Mouse (Mus musculus): Measurements from ENCODE around the gene Zdhhc1.

Gene Zdhhc1

DNA sequence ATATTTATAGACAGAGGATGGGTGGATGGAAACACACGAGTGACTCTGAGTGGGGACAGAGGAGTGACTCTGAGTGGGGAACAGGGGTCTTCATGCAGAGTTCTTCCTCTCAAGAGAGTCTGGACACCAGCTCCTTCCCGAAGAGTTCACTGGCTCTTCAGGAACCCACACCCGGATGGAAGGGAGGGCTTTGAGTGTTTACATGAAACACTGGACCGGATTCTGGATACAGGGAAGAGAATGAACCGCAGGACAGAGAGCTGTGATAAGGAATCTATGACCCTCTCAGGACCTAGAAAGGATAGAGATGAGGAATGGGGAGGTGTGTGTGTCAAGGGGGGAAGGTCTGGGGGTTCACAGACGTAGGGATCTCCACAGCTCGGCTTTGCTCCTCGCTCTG, 20.6 kb upstream of the Zdhhc1 start:
- DNase-seq (ENCODE audit: low read depth): no peak

DNA sequence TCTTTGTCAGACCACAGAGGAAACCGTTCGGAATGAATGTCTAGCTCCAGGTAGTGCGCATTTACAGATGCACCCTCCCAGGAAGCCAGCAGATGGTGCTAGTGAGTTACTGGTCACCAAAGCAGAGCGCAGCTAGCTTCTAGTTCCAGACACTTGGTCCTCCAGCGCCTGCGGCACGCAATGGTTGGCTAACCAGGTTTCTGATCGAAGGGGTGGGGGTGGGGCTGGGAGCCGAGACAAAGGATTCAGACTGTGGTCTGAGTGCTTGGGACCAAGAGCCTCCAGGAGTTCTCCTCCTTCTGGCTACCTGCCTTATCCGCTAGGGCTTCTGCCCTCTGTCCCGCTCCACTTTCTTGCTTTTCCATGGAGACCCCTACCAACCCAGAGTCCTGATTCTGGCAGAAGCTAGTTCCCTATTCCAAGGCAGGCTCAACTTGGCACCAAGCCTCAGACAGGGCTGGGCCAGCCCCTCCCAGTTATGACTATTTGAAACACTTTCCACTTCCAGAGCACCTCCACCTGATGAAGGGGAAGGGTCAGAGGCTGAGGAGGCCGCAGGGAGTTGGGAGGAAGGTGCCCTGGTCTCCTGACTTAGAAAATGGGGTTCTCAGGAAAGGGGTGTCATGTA, 19.4 kb upstream of the Zdhhc1 start:
- DNase-seq (ENCODE audit: low read depth): peak; percentile 63

DNA sequence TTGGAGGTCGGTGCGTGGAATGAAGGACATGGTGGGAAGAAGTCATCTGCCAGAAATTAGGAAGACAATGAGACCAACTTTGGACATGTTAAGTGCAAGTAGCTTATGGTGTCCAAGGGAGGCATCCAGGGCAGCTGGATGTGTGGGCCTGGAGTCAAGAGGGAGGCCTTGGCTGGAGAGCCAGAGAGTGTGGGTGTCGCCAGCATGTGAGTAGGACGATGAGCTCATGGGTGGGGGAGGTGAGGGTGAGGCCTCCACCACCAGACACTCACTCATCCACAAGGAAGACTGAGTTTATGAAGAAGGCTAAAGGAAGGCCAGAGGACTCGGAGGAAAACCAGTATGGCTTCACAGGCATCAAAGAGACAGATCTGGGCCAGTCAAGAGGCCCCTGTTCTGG, 18.0 kb upstream of the Zdhhc1 start:
- no peak for DNase-seq (ENCODE audit: low read depth)

DNA sequence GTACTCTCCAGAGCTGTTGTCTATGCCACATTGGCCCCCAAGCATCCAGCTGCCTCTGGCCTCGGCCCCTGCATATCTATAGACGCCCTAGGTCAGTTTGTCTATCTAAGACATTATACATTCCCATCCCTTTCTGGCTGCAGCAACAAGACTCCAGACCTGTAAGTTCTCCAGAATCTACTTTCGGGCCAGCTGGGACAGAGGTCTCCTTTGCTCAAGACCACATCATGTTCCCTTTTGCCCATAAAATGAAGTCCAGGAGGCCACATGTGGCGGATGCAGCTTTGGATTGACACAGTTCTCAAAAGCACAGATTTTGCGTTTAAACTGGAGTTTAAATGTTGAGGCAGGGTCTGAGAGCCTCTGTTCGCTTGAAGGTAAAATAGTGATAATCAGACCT, 17.5 kb upstream of the Zdhhc1 start:
- no peak for DNase-seq (ENCODE audit: low read depth)

DNA sequence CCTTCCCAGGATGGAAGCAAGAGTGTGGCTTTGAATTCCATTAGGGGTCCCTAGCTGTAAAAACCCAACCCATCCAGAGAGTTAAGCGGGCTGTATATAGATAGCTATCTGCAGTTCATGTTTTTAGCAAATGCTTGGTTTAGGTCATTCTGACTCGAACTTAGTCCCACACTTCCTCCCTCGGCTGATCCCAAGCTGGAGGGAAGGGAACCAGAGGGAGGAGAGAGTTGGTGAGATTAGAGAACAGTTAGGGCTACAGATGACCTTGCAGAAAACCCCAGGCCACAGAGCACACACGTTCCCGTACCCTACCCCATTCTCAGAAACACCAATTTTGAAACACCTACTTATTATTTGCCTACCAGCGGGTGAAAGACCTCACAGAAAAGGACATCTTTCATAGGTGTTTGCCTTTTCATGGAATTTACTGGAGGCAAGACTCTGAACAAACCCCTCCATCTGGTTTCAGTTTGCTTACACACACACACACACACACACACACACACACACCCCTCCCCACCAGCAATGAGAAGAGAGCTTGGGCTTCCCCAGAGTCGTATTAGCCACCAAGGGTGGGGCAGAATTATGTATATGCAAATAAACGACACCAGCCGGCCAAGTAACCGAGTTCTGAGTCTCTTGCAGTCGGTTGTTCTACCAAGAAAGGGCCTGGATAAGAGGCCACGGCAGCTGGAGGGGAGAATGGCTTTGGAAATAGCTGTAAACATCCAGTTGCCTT, 13.5 kb upstream of the Zdhhc1 start:
- no peak for DNase-seq (ENCODE audit: low read depth)

DNA sequence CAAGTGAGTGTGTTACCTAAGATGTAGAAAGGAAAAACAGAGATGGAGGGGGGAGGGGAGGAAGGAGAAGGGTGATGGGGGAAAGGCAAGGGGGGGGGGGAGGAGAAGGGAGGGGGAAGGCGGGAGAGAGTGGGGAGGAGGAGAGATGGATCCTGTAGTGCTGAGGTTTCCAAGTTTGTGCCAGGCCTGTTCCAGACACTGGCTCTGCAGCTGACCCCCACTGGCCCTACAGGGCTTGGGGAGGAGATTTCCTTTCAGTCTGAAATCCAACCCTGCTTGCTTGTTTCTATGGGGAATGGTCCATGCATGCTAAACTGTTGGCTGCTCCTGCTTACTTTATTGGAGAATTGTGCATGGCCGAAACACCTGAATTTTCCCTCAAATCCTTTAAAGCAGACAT, 12.1 kb upstream of the Zdhhc1 start:
- DNase-seq (ENCODE audit: low read depth): no peak

DNA sequence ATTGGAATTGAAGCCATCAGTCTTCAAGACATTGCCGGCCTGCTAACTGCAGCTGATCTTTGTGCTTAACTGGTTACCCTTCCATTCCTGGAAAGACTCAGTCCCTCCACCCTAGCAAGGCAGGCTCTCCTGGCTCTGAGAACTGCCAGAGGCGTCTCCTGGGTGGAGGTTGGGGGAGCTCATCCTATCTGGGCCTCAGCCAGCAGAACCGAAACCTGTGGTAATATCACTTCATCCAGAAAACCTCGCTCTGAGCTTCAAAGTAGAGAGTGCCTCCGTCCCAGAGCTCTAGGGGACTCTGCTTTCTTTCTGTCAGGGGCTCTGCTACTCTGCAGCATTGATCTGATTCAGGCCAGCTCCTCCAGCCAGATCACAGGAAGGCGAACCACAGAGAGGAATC, 10.3 kb upstream of the Zdhhc1 start:
- no peak for DNase-seq (ENCODE audit: low read depth)

DNA sequence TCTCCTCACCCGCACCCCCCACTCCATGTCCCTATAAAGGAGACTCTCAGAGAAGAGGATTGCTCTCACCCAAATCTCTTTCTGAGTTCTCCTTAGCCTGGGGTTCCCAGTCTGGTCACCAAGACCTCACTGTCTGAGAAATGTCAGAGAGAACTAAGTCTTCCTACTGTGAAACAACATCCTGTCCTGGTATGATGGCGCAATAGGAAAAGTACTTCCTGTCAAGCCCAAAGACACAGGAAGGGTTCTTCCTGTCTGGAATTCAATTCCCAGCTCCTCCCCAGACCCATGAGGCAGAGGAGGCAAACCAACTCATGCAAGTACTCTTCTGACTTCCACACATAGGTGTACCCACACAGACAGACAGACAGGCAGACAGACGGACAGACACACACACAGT, 7.9 kb upstream of the Zdhhc1 start:
- DNase-seq (ENCODE audit: low read depth): no peak

DNA sequence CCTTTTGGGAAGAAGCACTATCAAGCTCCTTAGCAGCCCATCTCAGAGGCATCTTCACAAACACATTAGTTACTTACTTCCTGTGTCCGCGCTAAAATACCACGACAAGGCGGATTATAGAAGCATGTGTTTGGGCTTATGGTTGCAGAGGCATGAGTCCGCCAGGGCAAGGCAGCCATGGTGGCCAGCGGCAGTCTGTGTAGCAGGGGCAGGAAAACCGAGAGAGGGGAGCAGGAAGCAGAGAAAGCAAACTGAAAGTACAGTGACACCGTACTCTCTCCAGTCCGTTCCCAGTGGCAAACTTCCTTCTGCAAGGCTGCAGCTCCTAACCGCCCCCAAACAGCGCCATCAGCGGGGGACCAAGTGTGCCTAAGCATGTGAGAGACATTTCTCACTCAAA, 3.1 kb upstream of the Zdhhc1 start:
- no peak for DNase-seq (ENCODE audit: low read depth)

DNA sequence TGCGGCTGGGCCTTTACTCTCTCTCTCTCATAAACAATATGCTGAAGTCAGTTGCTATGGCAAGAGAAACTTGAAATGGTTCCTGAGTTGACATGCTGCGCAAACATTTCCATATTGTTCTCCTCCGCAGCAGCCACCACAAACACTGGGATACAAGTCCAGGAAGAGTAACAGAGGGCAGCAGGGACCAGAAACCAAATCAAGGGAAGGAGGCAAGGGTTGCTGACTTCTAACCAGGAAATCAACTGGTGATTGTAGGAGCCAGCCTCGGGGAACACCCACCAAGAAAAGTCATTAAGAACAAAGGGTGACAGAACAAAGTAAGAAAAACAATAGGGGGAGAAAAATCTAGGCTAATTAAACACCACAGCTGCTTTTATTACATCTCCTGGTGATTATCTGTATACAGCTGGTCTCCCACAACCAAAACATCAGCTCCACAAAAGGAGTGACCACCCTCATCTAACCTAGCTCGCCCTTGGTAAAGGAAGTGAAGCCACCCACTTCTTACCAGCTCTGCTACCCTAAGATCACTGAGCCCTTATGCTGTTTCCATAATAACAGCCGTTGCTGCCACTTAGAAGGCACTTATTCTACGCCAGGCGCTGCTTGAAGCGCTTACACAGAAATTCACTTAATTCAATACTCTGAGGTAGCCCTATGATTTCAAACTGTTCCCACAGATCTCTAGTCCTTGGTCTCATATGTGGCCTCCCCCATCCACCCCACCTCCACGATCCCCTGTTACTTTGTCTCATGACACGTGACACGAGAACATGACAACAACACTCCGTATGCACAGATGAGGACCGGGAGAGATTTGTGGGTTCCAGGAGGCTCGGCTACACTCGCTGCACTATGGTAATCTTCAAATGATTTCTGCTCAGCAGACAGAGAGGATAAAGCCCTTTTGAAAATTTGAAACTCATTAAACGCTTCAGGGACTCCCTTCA, 1.1 kb downstream of the Zdhhc1 start:
- DNase-seq (ENCODE audit: low read depth): no peak

DNA sequence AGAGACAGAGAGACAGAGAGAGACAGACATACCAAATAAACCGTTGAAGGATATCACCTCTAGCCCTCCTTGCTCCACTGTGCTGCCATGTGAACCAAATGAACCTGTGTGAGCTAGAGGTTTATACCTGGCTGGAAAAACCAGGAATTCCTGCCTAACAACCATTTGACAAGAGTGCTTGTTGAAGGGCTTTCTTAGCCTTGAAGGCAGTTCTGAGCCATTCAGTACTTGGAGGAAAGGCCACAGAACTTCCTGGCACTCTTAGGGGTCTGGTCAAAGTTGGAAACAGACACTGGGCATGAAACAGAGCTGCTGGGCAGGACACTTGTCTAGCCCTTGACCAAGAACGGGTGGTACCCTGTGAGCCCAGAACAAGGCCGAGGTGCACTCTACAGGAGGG, 2.1 kb downstream of the Zdhhc1 start:
- DNase-seq (ENCODE audit: low read depth): no peak

DNA sequence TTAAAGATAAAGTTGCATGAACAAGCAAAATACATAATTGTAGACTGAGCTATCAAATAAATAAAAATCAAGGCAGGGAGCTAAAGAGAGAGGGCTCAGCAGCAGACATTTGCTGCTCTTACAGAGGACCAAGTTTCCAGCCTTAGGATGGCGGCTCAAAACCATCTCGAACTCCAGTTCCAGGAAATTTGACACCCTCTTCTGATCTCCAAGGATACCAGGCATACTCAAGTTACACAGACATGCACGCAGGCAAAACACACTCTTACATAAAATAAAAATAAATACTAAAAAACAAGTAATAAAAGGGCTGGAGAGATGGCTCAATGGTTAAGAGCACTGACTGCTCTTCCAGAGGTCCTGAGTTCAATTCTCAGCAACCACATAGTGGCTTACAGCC, 3.2 kb downstream of the Zdhhc1 start:
- no peak for DNase-seq (ENCODE audit: low read depth)

DNA sequence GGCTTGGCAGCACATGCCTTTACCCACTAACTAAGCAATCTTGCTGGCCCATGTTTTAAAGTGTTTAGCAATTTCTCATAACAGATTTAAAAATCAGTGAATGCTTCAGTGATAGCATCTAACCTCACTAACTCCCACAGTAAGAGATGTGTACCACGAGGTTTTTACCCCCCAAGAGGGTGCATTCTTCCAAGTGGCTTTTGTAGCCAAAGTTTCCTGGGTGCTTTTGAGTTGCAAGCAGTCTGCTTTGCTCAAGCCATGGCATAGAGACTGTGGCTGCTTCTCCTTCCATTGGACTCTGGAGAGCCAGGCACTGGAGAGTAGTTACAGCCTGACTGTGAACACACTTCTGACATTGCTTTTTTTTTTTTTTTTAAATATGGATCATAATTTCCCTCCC, 7.4 kb downstream of the Zdhhc1 start:
- no peak for DNase-seq (ENCODE audit: low read depth)

DNA sequence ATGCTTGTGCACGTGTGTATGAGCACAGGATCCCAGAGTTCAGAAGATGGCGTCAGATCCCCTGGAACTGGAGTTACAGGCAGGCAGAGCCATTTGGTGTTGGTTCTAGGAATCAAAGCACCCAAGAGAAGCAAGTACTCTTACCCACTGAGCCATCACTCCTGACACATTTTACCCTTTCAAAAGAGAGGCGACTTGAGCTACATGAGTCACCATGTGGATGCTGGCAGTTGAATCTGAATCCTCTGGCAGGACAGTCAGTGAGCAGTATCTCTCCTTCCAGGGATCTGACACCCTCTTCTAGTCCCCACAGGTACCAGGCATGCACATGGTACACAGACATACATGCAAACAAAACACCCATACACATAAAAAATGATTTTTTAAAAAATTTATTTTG, 8.6 kb downstream of the Zdhhc1 start:
- DNase-seq (ENCODE audit: low read depth): no peak

DNA sequence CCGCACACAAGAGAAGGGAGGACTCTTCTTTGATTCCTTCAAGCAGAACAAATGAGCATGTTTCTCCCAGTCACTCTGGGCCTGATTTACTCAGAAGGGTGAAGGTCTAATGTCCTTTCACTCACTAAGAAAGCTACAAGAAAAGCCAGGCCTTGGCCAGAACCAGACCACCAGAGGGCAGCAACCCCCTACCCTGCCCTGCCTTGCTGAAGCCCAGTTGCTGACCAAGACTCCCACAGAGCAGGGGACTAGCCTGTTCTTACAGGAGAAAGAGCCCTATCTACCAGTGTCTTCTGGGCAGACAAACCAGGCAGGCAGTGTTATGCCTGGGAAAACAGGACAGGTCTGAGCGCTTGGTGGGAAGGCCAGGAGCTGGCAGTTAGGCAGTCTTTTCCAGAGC, 12.3 kb downstream of the Zdhhc1 start:
- DNase-seq (ENCODE audit: low read depth): no peak

DNA sequence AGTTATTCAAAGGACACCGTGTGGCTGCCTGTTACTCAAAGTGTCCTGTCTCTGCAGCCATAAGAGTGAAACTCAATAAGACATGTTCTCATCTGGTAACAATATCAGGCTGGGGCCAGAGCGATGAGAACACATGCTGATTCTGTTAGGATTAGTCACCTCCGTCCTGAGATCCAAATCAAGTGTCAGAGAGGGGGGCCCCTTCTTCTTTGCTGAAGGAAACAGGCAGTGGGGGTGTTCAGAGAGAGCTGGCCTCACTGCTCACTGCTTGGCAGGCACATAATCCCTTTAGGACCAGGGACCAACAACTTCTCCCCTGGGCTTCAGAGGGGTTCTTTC, 12.7 kb downstream of the Zdhhc1 start:
- DNase-seq (ENCODE audit: low read depth): no peak

DNA sequence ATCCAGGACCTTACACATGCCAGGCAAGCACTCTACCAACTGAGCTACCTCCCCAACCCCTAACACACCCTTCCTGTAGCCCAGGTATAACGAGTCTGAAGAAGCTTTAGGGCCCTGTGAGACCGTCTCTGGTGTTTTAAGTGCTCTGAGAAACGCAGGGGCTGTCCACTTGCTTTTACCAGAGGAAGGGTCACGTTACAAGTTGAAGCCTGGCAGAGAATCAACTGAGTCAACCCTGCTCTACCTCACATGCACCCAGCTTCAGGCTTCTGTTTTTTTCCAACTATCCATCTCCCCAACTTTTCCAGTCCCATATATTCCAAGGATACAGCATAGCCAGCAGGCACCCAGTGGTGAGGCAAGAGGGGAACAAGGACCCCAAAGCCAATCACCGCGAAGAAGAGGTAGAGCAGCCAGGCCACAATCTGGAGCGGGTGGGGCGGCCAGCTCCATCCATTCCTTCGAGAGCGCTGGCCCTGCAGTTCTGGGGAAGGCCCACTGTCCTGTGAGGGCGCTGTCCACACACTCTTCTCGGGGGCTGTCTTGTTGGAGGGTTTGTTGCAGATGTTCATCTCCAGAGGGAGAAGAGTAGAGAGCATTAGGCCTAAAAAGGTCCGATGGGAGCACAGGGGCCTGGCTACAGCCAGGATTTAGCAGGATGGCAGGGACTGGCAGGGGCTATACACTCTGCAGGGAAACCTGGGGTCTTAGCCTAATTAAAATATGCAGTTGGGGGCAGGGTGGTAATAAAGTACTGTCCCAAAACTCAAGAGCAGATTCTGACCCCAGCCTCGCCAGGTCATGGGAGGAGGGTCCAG, 13.3 kb downstream of the Zdhhc1 start:
- no peak for DNase-seq (ENCODE audit: low read depth)

DNA sequence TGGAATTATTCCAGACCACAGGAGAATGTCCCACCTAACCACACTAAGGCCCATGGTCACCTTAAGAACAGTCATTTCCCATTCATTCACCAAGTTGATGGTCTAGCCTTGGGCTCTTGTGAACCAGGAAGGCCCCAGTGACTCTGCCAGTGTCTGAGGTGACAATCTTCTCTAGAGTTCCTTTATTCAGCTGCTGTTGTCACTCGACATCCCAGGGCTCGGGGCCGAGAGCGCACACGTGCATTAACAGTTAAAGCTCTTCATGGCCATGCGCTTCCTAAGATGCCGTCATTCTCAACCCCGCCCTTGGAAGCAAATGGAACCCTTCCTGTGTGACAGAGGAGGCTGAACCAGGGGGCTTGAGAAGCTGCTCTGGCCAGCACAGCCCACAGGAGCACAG, 14.6 kb downstream of the Zdhhc1 start:
- DNase-seq (ENCODE audit: low read depth): no peak

DNA sequence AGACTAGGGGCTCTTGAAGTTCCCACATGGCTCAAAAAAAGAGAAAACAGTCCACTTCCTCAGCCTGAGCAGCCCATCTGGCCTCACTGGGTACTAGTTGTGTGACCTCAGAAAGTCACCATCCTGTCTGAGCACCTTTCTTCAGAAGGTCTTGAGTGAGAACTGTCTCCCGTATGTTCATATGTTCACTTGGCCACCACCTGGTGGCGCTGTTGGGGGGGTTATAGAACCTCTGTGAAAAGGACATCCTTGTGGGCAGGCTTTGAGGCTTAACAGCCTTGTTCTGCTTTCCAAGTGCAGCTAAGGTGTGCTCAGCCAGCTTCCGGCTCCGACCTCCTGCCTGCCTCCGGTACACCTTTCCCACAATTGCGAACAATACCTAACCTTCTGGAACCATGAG, 15.2 kb downstream of the Zdhhc1 start:
- peak; percentile 65 for DNase-seq (ENCODE audit: low read depth)

DNA sequence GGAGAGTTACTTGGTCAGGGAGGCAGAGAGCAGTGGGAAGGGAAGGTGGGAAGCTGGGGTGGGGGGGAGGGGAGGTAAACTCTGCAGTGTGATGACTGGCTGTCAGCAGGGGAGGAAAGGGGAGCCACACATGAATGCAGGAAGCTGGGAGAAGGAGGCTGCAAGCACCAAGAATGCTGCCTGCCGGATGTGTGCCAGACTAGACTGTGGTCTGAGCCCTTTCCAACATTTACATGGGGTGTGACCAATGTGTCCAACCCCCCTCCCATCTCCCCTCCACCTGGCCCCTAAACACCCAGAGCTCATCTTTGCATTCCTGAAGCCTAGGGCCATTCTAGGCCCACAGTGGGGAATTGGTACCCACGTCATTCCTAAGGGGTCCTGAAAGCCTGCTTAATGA, 15.7 kb downstream of the Zdhhc1 start:
- DNase-seq (ENCODE audit: low read depth): no peak

DNA sequence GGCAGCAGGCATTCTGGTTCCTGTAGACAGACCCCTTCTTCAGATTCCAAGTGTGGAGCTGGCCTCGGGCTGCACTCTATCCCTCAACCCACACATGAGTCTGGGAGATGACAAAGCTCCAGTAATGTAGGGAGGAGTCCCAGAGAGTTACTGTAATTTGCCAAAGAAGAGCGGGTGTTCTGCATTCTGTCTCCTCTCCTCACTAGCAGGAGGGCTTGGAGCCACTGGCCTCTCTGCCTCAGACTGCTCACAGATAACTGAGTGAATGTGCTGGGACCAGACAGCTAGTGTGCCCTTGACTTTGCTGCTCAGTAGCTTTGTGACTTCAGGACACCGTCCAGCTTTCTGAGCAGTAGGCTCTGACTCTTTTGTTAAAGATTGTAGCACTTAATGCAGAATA, 18.9 kb downstream of the Zdhhc1 start:
- no peak for DNase-seq (ENCODE audit: low read depth)
